In genomic region chr5:135794859-135795181, GRCm38 (mm10) we compare ENCODE assay signal across 8 mouse cellular contexts. TPM values are rescaled to one million over a fixed set of nuclear protein-coding genes. Genes with fewer than 3 reads are reported as not detected.
DNase-seq lines count a peak whose midpoint lies in the region; ATAC-seq and TF ChIP-seq lines count a peak whose summit lies in the region.

No protein-coding gene starts in this region.

- no peak for ATAC-seq in lung, postnatal 0 days
- no peak for ATAC-seq in liver, embryonic 14.5 days (ENCODE audit: insufficient read depth)
- no peak; the same call in 1 of the 2 replicates for ATAC-seq in stomach, embryonic 16.5 days (ENCODE audit: insufficient read depth, low FRiP score)
- no peak for ATAC-seq in erythroid progenitor cell, adult 5-6 weeks (replicated peaks; ENCODE audit: low FRiP score, poor library complexity, severe bottlenecking)
- ATAC-seq in frontal cortex, adult (ENCODE audit: low TSS enrichment): no peak

- H3K4me3 ChIP-seq in cerebellum, adult 2 months (replicated peaks; ENCODE audit: insufficient read depth, low read depth, low read length): no peak overlapping the region
- H3K4me3 ChIP-seq in lung, postnatal 0 days (ENCODE audit: low read depth, low read length): peak overlapping the region; percentile 14; the same call in 1 of the 2 replicates
- no peak overlapping the region; a peak in 1 of 4 replicates for H3K4me3 ChIP-seq in liver, embryonic 14.5 days (ENCODE audit: insufficient read depth in 1 of 2, low read depth in 2 of 2, low read length in 2 of 2)
- peak overlapping the region; percentile 37 for H3K4me3 ChIP-seq in stomach, embryonic 16.5 days (replicated peaks; ENCODE audit: low read length)

- no peaks in the 10 kb centered on the region for H3K27me3 ChIP-seq in cerebellum, adult 2 months (ENCODE audit: control insufficient read depth, insufficient read depth, low read length)
- no peaks in the 10 kb centered on the region for H3K27me3 ChIP-seq in lung, postnatal 0 days (replicated peaks; ENCODE audit: insufficient read depth, low read length)
- H3K27me3 ChIP-seq in liver, embryonic 14.5 days (ENCODE audit: control insufficient read depth, insufficient read depth, low read length): no peaks in the 10 kb centered on the region
- no peaks in the 10 kb centered on the region for H3K27me3 ChIP-seq in stomach, embryonic 16.5 days (ENCODE audit: control insufficient read depth, insufficient read depth, low read length)

- TF ChIP-seq POLR2A in cerebellum, adult 2 months (IDR thresholded peaks at IDR 0.05; ENCODE audit: borderline replicate concordance, insufficient read depth, low read length): no peak

- H3K27ac ChIP-seq in cerebellum, adult 2 months (ENCODE audit: insufficient read depth, low read length): peak overlapping the region; percentile 9
- no peak overlapping the region for H3K27ac ChIP-seq in lung, postnatal 0 days (ENCODE audit: low read length)
- no peak overlapping the region for H3K27ac ChIP-seq in liver, embryonic 14.5 days
- no peak overlapping the region; the same call in 1 of the 2 replicates for H3K27ac ChIP-seq in stomach, embryonic 16.5 days (ENCODE audit: low read length)

- DNase-seq in cerebellum, adult 2 months: no peak
- no peak for DNase-seq in cerebellum, adult 8-10 months
- no peak for DNase-seq in lung, postnatal 0 days (ENCODE audit: low spot score)
- DNase-seq in lung, postnatal 10 days: no peak
- DNase-seq in liver, embryonic 14.5 days (ENCODE audit: low read depth in 3 of 3, low spot score in 3 of 3): no peak

- peak overlapping the region; percentile 53 for H3K4me2 ChIP-seq in lung, postnatal 0 days (replicated peaks; ENCODE audit: low read depth, low read length)
- H3K4me2 ChIP-seq in liver, embryonic 14.5 days (ENCODE audit: low read depth): peak overlapping the region; percentile 56
- peak overlapping the region; percentile 53 for H3K4me2 ChIP-seq in stomach, embryonic 16.5 days (ENCODE audit: low read depth, low read length)

- 4% methylated on average over 5 of the region's 5 CpGs for WGBS in cerebellum, adult 2 months
- WGBS in lung, postnatal 0 days: 14% methylated on average over 5 of the region's 5 CpGs
- WGBS in liver, embryonic 14.5 days (ENCODE audit: insufficient replicate concordance): 6% methylated on average over 5 of the region's 5 CpGs
- 11% methylated on average over 5 of the region's 5 CpGs for WGBS in stomach, embryonic 16.5 days

- no peak for TF ChIP-seq CTCF in cerebellum, adult 2 months (IDR thresholded peaks at IDR 0.05; ENCODE audit: borderline replicate concordance, insufficient read depth, low read depth, low read length)
- TF ChIP-seq CTCF in lung, postnatal 0 days (IDR thresholded peaks at IDR 0.05): no peak
- no peak for TF ChIP-seq CTCF in liver, embryonic 14.5 days (IDR thresholded peaks at IDR 0.05; ENCODE audit: low read depth)

- no peak for TF ChIP-seq EP300 in lung, postnatal 0 days (IDR thresholded peaks at IDR 0.05)
- no peak for TF ChIP-seq EP300 in liver, embryonic 14.5 days (IDR thresholded peaks at IDR 0.05; ENCODE audit: low read depth)

- peaks cover 9% of the 10 kb centered on the region; the same call in 1 of the 2 replicates for H3K4me1 ChIP-seq in cerebellum, adult 2 months (ENCODE audit: control insufficient read depth, insufficient read depth, low read length)
- no peaks in the 10 kb centered on the region for H3K4me1 ChIP-seq in lung, postnatal 0 days (ENCODE audit: insufficient read depth, low read depth, low read length)
- no peaks in the 10 kb centered on the region for H3K4me1 ChIP-seq in liver, embryonic 14.5 days (replicated peaks; ENCODE audit: control insufficient read depth in 2 of 2, insufficient read depth in 2 of 2, low read length in 1 of 2)
- H3K4me1 ChIP-seq in stomach, embryonic 16.5 days (ENCODE audit: control insufficient read depth, insufficient read depth, low read length): peaks cover 9% of the 10 kb centered on the region; the same call in 1 of the 2 replicates

- no peak overlapping the region for H3K9ac ChIP-seq in lung, postnatal 0 days (replicated peaks; ENCODE audit: low read depth)
- no peak overlapping the region for H3K9ac ChIP-seq in liver, embryonic 14.5 days (replicated peaks)
- peak overlapping the region; percentile 63 for H3K9ac ChIP-seq in stomach, embryonic 16.5 days (ENCODE audit: low read length)

- peaks cover 14% of the 10 kb centered on the region for H3K36me3 ChIP-seq in lung, postnatal 0 days (ENCODE audit: insufficient read depth, low read length)
- H3K36me3 ChIP-seq in liver, embryonic 14.5 days (replicated peaks; ENCODE audit: control insufficient read depth, insufficient read depth, low read depth): peaks cover 9% of the 10 kb centered on the region
- H3K36me3 ChIP-seq in stomach, embryonic 16.5 days (ENCODE audit: control insufficient read depth, insufficient read depth, low read length): peaks cover 15% of the 10 kb centered on the region

- no peaks in the 10 kb centered on the region for H3K9me3 ChIP-seq in lung, postnatal 0 days (ENCODE audit: low read length)
- H3K9me3 ChIP-seq in liver, embryonic 14.5 days (ENCODE audit: control insufficient read depth, low read length): no peaks in the 10 kb centered on the region
- no peaks in the 10 kb centered on the region for H3K9me3 ChIP-seq in stomach, embryonic 16.5 days (replicated peaks; ENCODE audit: control insufficient read depth, low read length)

RNA-seq across cellular contexts. Expression of gene Srrm3, which starts 11.9 kb away (rescaled TPM):
- 123 and 131 TPM in 2 replicates for polyA plus RNA-seq in cerebellum, adult 2 months (2012; rRNA removed)
- 0.05 TPM in 1 of 2 replicates, not detected in the other for polyA plus RNA-seq in lung, postnatal 0 days (2015; fragmentation: Nextera tagmentation; extraction: Ambion mirVana)
- polyA plus RNA-seq in liver, embryonic 14.5 days (2012; rRNA removed): 0.01 and 0.27 TPM in 2 replicates
- not detected in 2 replicates for polyA plus RNA-seq in liver, embryonic 14.5 days (2014; fragmentation: Nextera tagmentation; extraction: Ambion mirVana)
- polyA plus RNA-seq in stomach, embryonic 16.5 days (2015; fragmentation: Nextera tagmentation; extraction: Ambion mirVana): 1.2 TPM in 2 replicates
- not detected in 2 replicates for total RNA-seq in erythroid progenitor cell, adult 5-6 weeks (2015; ENCODE audit: low replicate concordance)
- not detected in 2 replicates for total RNA-seq in erythroid progenitor cell, adult 5-6 weeks (2017; ENCODE audit: low replicate concordance)

RNA-seq across cellular contexts. Expression of gene Mdh2, which starts 16.5 kb away (rescaled TPM):
- 676 and 703 TPM in 2 replicates for polyA plus RNA-seq in cerebellum, adult 2 months (2012; rRNA removed)
- polyA plus RNA-seq in lung, postnatal 0 days (2015; fragmentation: Nextera tagmentation; extraction: Ambion mirVana): 281 and 302 TPM in 2 replicates
- polyA plus RNA-seq in liver, embryonic 14.5 days (2012; rRNA removed): 211 and 224 TPM in 2 replicates
- polyA plus RNA-seq in liver, embryonic 14.5 days (2014; fragmentation: Nextera tagmentation; extraction: Ambion mirVana): 307 and 326 TPM in 2 replicates
- polyA plus RNA-seq in stomach, embryonic 16.5 days (2015; fragmentation: Nextera tagmentation; extraction: Ambion mirVana): 547 and 553 TPM in 2 replicates
- total RNA-seq in erythroid progenitor cell, adult 5-6 weeks (2015; ENCODE audit: low replicate concordance): 156 and 193 TPM in 2 replicates
- 74.0 and 81.6 TPM in 2 replicates for total RNA-seq in erythroid progenitor cell, adult 5-6 weeks (2017; ENCODE audit: low replicate concordance)

RNA-seq across cellular contexts. Expression of gene Styxl1, which starts 16.6 kb away (rescaled TPM):
- polyA plus RNA-seq in cerebellum, adult 2 months (2012; rRNA removed): 0.26 and 0.62 TPM in 2 replicates
- 1.7 TPM in 2 replicates for polyA plus RNA-seq in lung, postnatal 0 days (2015; fragmentation: Nextera tagmentation; extraction: Ambion mirVana)
- polyA plus RNA-seq in liver, embryonic 14.5 days (2012; rRNA removed): 0.02 TPM in 1 of 2 replicates, not detected in the other
- polyA plus RNA-seq in liver, embryonic 14.5 days (2014; fragmentation: Nextera tagmentation; extraction: Ambion mirVana): not detected in 2 replicates
- polyA plus RNA-seq in stomach, embryonic 16.5 days (2015; fragmentation: Nextera tagmentation; extraction: Ambion mirVana): 0.27 TPM in 1 of 2 replicates, not detected in the other
- total RNA-seq in erythroid progenitor cell, adult 5-6 weeks (2015; ENCODE audit: low replicate concordance): not detected in 2 replicates
- total RNA-seq in erythroid progenitor cell, adult 5-6 weeks (2017; ENCODE audit: low replicate concordance): not detected in 2 replicates

RNA-seq across cellular contexts. Expression of gene Tmem120a, which starts 50.6 kb away (rescaled TPM):
- 14.8 and 15.6 TPM in 2 replicates for polyA plus RNA-seq in cerebellum, adult 2 months (2012; rRNA removed)
- 44.0 and 45.2 TPM in 2 replicates for polyA plus RNA-seq in lung, postnatal 0 days (2015; fragmentation: Nextera tagmentation; extraction: Ambion mirVana)
- polyA plus RNA-seq in liver, embryonic 14.5 days (2012; rRNA removed): 5.4 and 5.7 TPM in 2 replicates
- 15.2 and 16.0 TPM in 2 replicates for polyA plus RNA-seq in liver, embryonic 14.5 days (2014; fragmentation: Nextera tagmentation; extraction: Ambion mirVana)
- 44.1 and 46.0 TPM in 2 replicates for polyA plus RNA-seq in stomach, embryonic 16.5 days (2015; fragmentation: Nextera tagmentation; extraction: Ambion mirVana)
- 9.6 TPM in 1 of 2 replicates, not detected in the other for total RNA-seq in erythroid progenitor cell, adult 5-6 weeks (2015; ENCODE audit: low replicate concordance)
- 0.77 TPM in 1 of 2 replicates, not detected in the other for total RNA-seq in erythroid progenitor cell, adult 5-6 weeks (2017; ENCODE audit: low replicate concordance)

Comparison
In these comparisons a context has a peak if more than half of its experiments do, and no peak if none do; other contexts are left out.
1. H3K4me3 ChIP-seq: peak in lung, postnatal 0 days (single experiment) and stomach, embryonic 16.5 days (single experiment); none in cerebellum, adult 2 months (single experiment) and liver, embryonic 14.5 days (0 of 2).
2. RNA of gene Srrm3, which starts 11.9 kb away (polyA plus RNA-seq): 123 to 131 TPM in cerebellum, adult 2 months; 1.2 TPM in stomach, embryonic 16.5 days, 0.01 to 0.27 TPM in liver, embryonic 14.5 days and 0.05 TPM in lung, postnatal 0 days; every median in the first group is over 10 times any median in the second.
3. Peak in every context shown above with its lines, with median percentiles within 50 percentile points of each other: H3K4me2 ChIP-seq.